Mouse (Mus musculus): ENCODE measurements around the gene Atp2b4. TPM values are rescaled to one million over a fixed set of nuclear protein-coding genes. Genes with fewer than 3 reads are reported as not detected.

Atp2b4 gene
- total RNA-seq, 4 experiments from 2014 or later = 32.1 to 71.7 (median 45.6) TPM

DNA sequence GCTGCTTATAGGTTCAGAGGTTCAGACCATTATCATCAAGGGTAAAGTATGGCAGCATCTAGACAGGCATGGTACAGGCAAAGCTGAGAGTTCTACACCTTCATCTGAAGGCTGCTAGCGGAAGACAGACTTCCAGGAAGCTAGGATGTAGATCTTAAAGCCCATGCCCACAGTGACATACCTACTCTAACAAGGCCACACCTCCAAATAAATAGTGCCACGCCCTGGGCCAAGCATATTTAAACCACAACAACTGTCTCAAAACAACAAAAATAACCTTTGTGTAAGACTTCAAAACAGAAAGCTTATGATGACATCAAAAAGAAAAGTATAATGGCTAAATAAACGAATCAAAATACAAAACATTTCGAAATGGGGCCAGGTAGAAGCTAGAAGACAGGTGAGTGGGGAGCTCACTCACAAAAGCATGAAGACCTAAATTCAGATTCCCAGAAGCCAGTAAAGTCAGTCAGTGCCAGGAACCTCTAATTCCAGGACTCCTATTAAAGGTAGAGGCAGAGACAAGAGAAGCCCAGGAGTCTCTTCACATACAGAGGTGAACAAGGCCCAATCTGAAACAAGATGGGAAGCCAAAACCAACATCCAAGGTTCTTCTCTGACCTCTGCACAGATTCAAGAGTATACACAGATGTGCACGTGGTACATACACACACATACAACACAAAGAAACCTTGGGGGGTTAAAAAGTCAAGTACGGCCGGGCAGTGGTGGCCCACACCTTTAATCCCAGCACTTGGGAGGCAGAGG is 150.4 kb downstream of the Atp2b4 start:
- no peak for DNase-seq

Small RNAs within 50 kb of the gene (microRNA-seq; reads per million reads assigned to microRNA genes)
- gene Mir6903 = 0.17 to 0.53 reads per million in 2 experiments

Other genes with a start within 250 kb of the Atp2b4 start
- 100 to 1,000 TPM in 2 of 4 experiments, 10 to 100 TPM in 2; 98.3 to 118 (median 103) TPM for gene Snrpe, start 190.8 kb downstream of the Atp2b4 start, total RNA-seq (2022)
- gene Zbed6, start 140.2 kb downstream of the Atp2b4 start, total RNA-seq (2022) = 10 to 100 TPM in 3 of 4 experiments, 1 to 10 TPM in 1; 8.8 to 25.1 (median 17.5) TPM
- gene Gm38394, start 139.7 kb downstream of the Atp2b4 start, total RNA-seq (2022) = 10 to 100 TPM; 23.4 to 37.3 (median 27.2) TPM
- gene Lax1, start 110.9 kb downstream of the Atp2b4 start, total RNA-seq (2022) = under 1 TPM in 3 of 4 experiments, not detected in 1; 0.45 to 0.65 (median 0.62) TPM
- gene Optc, start 107.0 kb upstream of the Atp2b4 start, total RNA-seq (2022) = 1 to 10 TPM; 1.0 to 2.2 (median 1.4) TPM
- gene Prelp, start 120.4 kb upstream of the Atp2b4 start, total RNA-seq (2022) = 100 to 1,000 TPM in 1 of 4 experiments, 10 to 100 TPM in 3; 40.0 to 103 (median 53.5) TPM
- 10 to 100 TPM in 1 of 4 experiments, 1 to 10 TPM in 3; 6.9 to 10.7 (median 7.7) TPM for gene Fmod, start 236.2 kb upstream of the Atp2b4 start, total RNA-seq (2022)